ENCODE assay signal across 8 mouse cellular contexts in genomic region chr10:45577731-45578297, GRCm38 (mm10). TPM values are rescaled to one million over a fixed set of nuclear protein-coding genes. Genes with fewer than 3 reads are reported as not detected.
A peak's percentile ranks its signal among the peaks of the same experiment; 100 is the strongest.
DNase-seq lines count a peak whose midpoint lies in the region; ATAC-seq lines count a peak whose summit lies in the region.

Gene Hace1 (plus strand): TSS chr10:45577829.

- peak within 1 kb of the TSS; percentile 88 for H3K9ac ChIP-seq in embryonic facial prominence, embryonic 14.5 days (ENCODE audit: low read depth, low read length)
- H3K9ac ChIP-seq in limb, embryonic 12.5 days (replicated peaks) = peak within 1 kb of the TSS; percentile 93
- peak within 1 kb of the TSS; percentile 89 for H3K9ac ChIP-seq in midbrain, embryonic 14.5 days (replicated peaks; ENCODE audit: low read length)

- no peaks in the 10 kb centered on the region for H3K27me3 ChIP-seq in embryonic facial prominence, embryonic 14.5 days (replicated peaks; ENCODE audit: control insufficient read depth, insufficient read depth, low read length)
- H3K27me3 ChIP-seq in limb, embryonic 12.5 days = no peaks in the 10 kb centered on the region
- H3K27me3 ChIP-seq in midbrain, embryonic 14.5 days (ENCODE audit: control insufficient read depth, insufficient read depth, low read length) = no peaks in the 10 kb centered on the region

- ATAC-seq in embryonic facial prominence, embryonic 14.5 days (ENCODE audit: low read depth) = peak; percentile 98
- ATAC-seq in limb, embryonic 12.5 days (ENCODE audit: insufficient number of reproducible peaks, insufficient read depth, low FRiP score, low TSS enrichment, low read depth) = peak; percentile 97
- peak; percentile 97 for ATAC-seq in midbrain, embryonic 14.5 days (ENCODE audit: low FRiP score, low TSS enrichment)

- no peaks in the 10 kb centered on the region for H3K9me3 ChIP-seq in embryonic facial prominence, embryonic 14.5 days (ENCODE audit: control insufficient read depth, low read length)
- H3K9me3 ChIP-seq in limb, embryonic 12.5 days = no peaks in the 10 kb centered on the region
- H3K9me3 ChIP-seq in midbrain, embryonic 14.5 days (ENCODE audit: control insufficient read depth, low read length) = no peaks in the 10 kb centered on the region

- no peaks in the 10 kb centered on the region for H3K36me3 ChIP-seq in embryonic facial prominence, embryonic 14.5 days (ENCODE audit: control insufficient read depth, insufficient read depth, low read length)
- H3K36me3 ChIP-seq in limb, embryonic 12.5 days = no peaks in the 10 kb centered on the region
- no peaks in the 10 kb centered on the region for H3K36me3 ChIP-seq in midbrain, embryonic 14.5 days (ENCODE audit: control insufficient read depth, insufficient read depth, low read length)

- H3K27ac ChIP-seq in embryonic facial prominence, embryonic 14.5 days (replicated peaks; ENCODE audit: low read depth, low read length) = peak within 1 kb of the TSS; percentile 93
- peak within 1 kb of the TSS; percentile 97 for H3K27ac ChIP-seq in limb, embryonic 12.5 days
- peak within 1 kb of the TSS; percentile 97 for H3K27ac ChIP-seq in midbrain, embryonic 14.5 days (replicated peaks; ENCODE audit: low read depth, low read length)

- peak within 1 kb of the TSS; percentile 81 for H3K4me3 ChIP-seq in embryonic facial prominence, embryonic 14.5 days (ENCODE audit: low read depth, low read length)
- peak within 1 kb of the TSS; percentile 86 for H3K4me3 ChIP-seq in limb, embryonic 12.5 days (replicated peaks)
- peak within 1 kb of the TSS; percentile 82 for H3K4me3 ChIP-seq in midbrain, embryonic 14.5 days (replicated peaks; ENCODE audit: low read depth, low read length)

- H3K4me1 ChIP-seq in embryonic facial prominence, embryonic 14.5 days (ENCODE audit: control insufficient read depth, insufficient read depth, low read length) = no peaks in the 10 kb centered on the region
- H3K4me1 ChIP-seq in limb, embryonic 12.5 days (replicated peaks) = no peaks in the 10 kb centered on the region
- no peaks in the 10 kb centered on the region for H3K4me1 ChIP-seq in midbrain, embryonic 14.5 days (ENCODE audit: control insufficient read depth, insufficient read depth, low read length)

- peak; percentile 83 for DNase-seq in 416B (ENCODE audit: low read depth)
- DNase-seq in adrenal gland, postnatal 4 days (ENCODE audit: low spot score in 2 of 2) = peak; percentile 48 to 69
- peak; percentile 95 for DNase-seq in embryonic facial prominence, embryonic 14.5 days (ENCODE audit: low spot score)
- peak; percentile 81 for DNase-seq in heart, adult 8-10 months (ENCODE audit: low spot score)
- DNase-seq in kidney, adult 8-10 months = peak; percentile 68 to 74
- DNase-seq in midbrain, embryonic 14.5 days = peak; percentile 97
- peak; percentile 78 for DNase-seq in spleen, adult 12 weeks (ENCODE audit: low spot score)

- peak within 1 kb of the TSS; percentile 66 for H3K4me2 ChIP-seq in embryonic facial prominence, embryonic 14.5 days (ENCODE audit: low read depth, low read length)
- peak within 1 kb of the TSS; percentile 64 for H3K4me2 ChIP-seq in limb, embryonic 12.5 days
- peak within 1 kb of the TSS; percentile 60 for H3K4me2 ChIP-seq in midbrain, embryonic 14.5 days (ENCODE audit: low read length)

- 0% methylated on average over 5 of the region's 79 CpGs for WGBS in embryonic facial prominence, embryonic 14.5 days
- under 1% methylated on average over 69 of the region's 79 CpGs for whole genome bisulfite sequencing in limb, embryonic 12.5 days
- under 1% methylated on average over 75 of the region's 79 CpGs for WGBS in midbrain, embryonic 14.5 days

RNA-seq across cellular contexts. Expression of gene Hace1, which starts in this region (rescaled TPM):
- total RNA-seq in adrenal gland, postnatal 4 days (2021) = 10 to 100 TPM; 15.0 to 16.2 TPM
- 17.0 and 18.3 TPM in 2 replicates for polyA plus RNA-seq in embryonic facial prominence, embryonic 14.5 days (2014; fragmentation: Nextera tagmentation; extraction: Ambion mirVana)
- total RNA-seq in heart, adult 8-10 months (2022) = 1 to 10 TPM; 6.5 to 7.0 (median 6.8) TPM
- 29.3 and 30.3 TPM in 2 replicates for polyA plus RNA-seq in limb, embryonic 12.5 days (2016; fragmentation: Nextera tagmentation; extraction: Ambion mirVana)
- 19.9 and 20.1 TPM in 2 replicates for polyA plus RNA-seq in midbrain, embryonic 14.5 days (2014; fragmentation: Nextera tagmentation; extraction: Ambion mirVana)

Comparison
In these comparisons a context has a peak if more than half of its experiments do, and no peak if none do; other contexts are left out.
1. Peak in every context shown above with its lines: DNase-seq, ATAC-seq, H3K4me3 ChIP-seq and H3K27ac ChIP-seq.